Mouse (Mus musculus): ENCODE measurements around the gene Lrrk2. TPM values are rescaled to one million over a fixed set of nuclear protein-coding genes. Genes with fewer than 3 reads are reported as not detected.

Gene Lrrk2
- polyA plus RNA-seq, 1 experiment: 10.4 TPM

- DNase-seq (ENCODE audit: low spot score): no peak
Observed at GRCm38 (mm10) chr15:91685880-91686563, 13.0 kb downstream of the Lrrk2 start.

- DNase-seq (ENCODE audit: low spot score): no peak
Observed at GRCm38 (mm10) chr15:91690648-91691047, 17.7 kb downstream of the Lrrk2 start.

GRCm38 (mm10) chr15:91693051-91693450, 20.1 kb downstream of the Lrrk2 start:
- no peak for DNase-seq (ENCODE audit: low spot score)

- no peak for DNase-seq (ENCODE audit: low spot score)
Observed at GRCm38 (mm10) chr15:91693856-91694255, 20.9 kb downstream of the Lrrk2 start.

- no peak for DNase-seq (ENCODE audit: low spot score)
Observed at GRCm38 (mm10) chr15:91700841-91701240, 27.9 kb downstream of the Lrrk2 start.

- DNase-seq (ENCODE audit: low spot score): no peak
Observed at GRCm38 (mm10) chr15:91702991-91703715, 30.2 kb downstream of the Lrrk2 start.

- DNase-seq (ENCODE audit: low spot score): no peak
Observed at GRCm38 (mm10) chr15:91704091-91704490, 31.1 kb downstream of the Lrrk2 start.

GRCm38 (mm10) chr15:91709207-91710130, 36.5 kb downstream of the Lrrk2 start:
- DNase-seq (ENCODE audit: low spot score): no peak

- no peak for DNase-seq (ENCODE audit: low spot score)
Observed at GRCm38 (mm10) chr15:91735216-91735922, 62.4 kb downstream of the Lrrk2 start.

GRCm38 (mm10) chr15:91736791-91737533, 64.0 kb downstream of the Lrrk2 start:
- DNase-seq (ENCODE audit: low spot score): peak; percentile 34

GRCm38 (mm10) chr15:91738808-91739207, 65.8 kb downstream of the Lrrk2 start:
- DNase-seq (ENCODE audit: low spot score): no peak

GRCm38 (mm10) chr15:91745501-91745900, 72.5 kb downstream of the Lrrk2 start:
- no peak for DNase-seq (ENCODE audit: low spot score)

- no peak for DNase-seq (ENCODE audit: low spot score)
Observed at GRCm38 (mm10) chr15:91752111-91752510, 79.1 kb downstream of the Lrrk2 start.

- DNase-seq (ENCODE audit: low spot score): no peak
Observed at GRCm38 (mm10) chr15:91753378-91754080, 80.6 kb downstream of the Lrrk2 start.

- DNase-seq (ENCODE audit: low spot score): no peak
Observed at GRCm38 (mm10) chr15:91754546-91754945, 81.6 kb downstream of the Lrrk2 start.

- DNase-seq (ENCODE audit: low spot score): no peak
Observed at GRCm38 (mm10) chr15:91755756-91756155, 82.8 kb downstream of the Lrrk2 start.

GRCm38 (mm10) chr15:91772041-91772440, 99.1 kb downstream of the Lrrk2 start:
- DNase-seq (ENCODE audit: low spot score): no peak

GRCm38 (mm10) chr15:91779166-91779565, 106.2 kb downstream of the Lrrk2 start:
- DNase-seq (ENCODE audit: low spot score): no peak

GRCm38 (mm10) chr15:91781172-91781571, 108.2 kb downstream of the Lrrk2 start:
- DNase-seq (ENCODE audit: low spot score): no peak

- DNase-seq (ENCODE audit: low spot score): no peak
Observed at GRCm38 (mm10) chr15:91788338-91788737, 115.4 kb downstream of the Lrrk2 start.

All from urinary bladder, adult 2 months (tissue).